Mouse (Mus musculus) cerebellum, adult 18-20 months (tissue): ENCODE results near the gene Rai14.
"Not testable (repeated sequence)": the region's sequence is repeated elsewhere in the genome, so short reads cannot be mapped to it uniquely, and the experiment has no call there.

ENCODE experiments used
- DNase-seq, 2 experiments: peaks; one replicate each; pipeline ENCODE4 v3.0.0; 2021

Rai14 gene

GRCm38 (mm10) chr15:10598259-10599225 lies 115.9 kb downstream of the Rai14 start:
- DNase-seq: no peak

- no peak for DNase-seq
These were observed 117.6 kb downstream of the Rai14 start for GRCm38 (mm10) chr15:10596871-10597270.

GRCm38 (mm10) chr15:10595408-10595807 lies 119.0 kb downstream of the Rai14 start:
- DNase-seq: no peak

- DNase-seq: no peak
These were observed 119.5 kb downstream of the Rai14 start for GRCm38 (mm10) chr15:10594910-10595309.

- DNase-seq: no peak
These were observed 121.3 kb downstream of the Rai14 start for GRCm38 (mm10) chr15:10593094-10593493.

- DNase-seq: no peak
These were observed 127.9 kb downstream of the Rai14 start for GRCm38 (mm10) chr15:10586565-10586964.

- DNase-seq: no peak
These were observed 129.9 kb downstream of the Rai14 start for GRCm38 (mm10) chr15:10584359-10585187.

GRCm38 (mm10) chr15:10583408-10583807 lies 131.0 kb downstream of the Rai14 start:
- peak in 1 of 2 experiments; percentile 9 for DNase-seq

GRCm38 (mm10) chr15:10579159-10579558 lies 135.3 kb downstream of the Rai14 start:
- no peak for DNase-seq

GRCm38 (mm10) chr15:10566486-10566885 lies 147.9 kb downstream of the Rai14 start:
- no peak for DNase-seq

GRCm38 (mm10) chr15:10564201-10564600 lies 150.2 kb downstream of the Rai14 start:
- DNase-seq: no peak

GRCm38 (mm10) chr15:10562281-10562680 lies 152.1 kb downstream of the Rai14 start:
- no peak for DNase-seq

- no peak for DNase-seq
These were observed 154.4 kb downstream of the Rai14 start for GRCm38 (mm10) chr15:10560005-10560404.

GRCm38 (mm10) chr15:10558465-10558864 lies 156.0 kb downstream of the Rai14 start, which contains the start of gene Ttc23l:
Gene Ttc23l, minus strand, starts transcription at chr15:10558668.
- DNase-seq: no peak

GRCm38 (mm10) chr15:10554336-10554735 lies 160.1 kb downstream of the Rai14 start:
- DNase-seq: no peak

GRCm38 (mm10) chr15:10540271-10541088 lies 173.9 kb downstream of the Rai14 start:
- no peak for DNase-seq

GRCm38 (mm10) chr15:10535969-10536368 lies 178.5 kb downstream of the Rai14 start:
- no peak for DNase-seq

GRCm38 (mm10) chr15:10534591-10534990 lies 179.8 kb downstream of the Rai14 start:
- no peak for DNase-seq

GRCm38 (mm10) chr15:10533361-10533760 lies 181.1 kb downstream of the Rai14 start:
- not testable (repeated sequence) for DNase-seq

GRCm38 (mm10) chr15:10531352-10531751 lies 183.1 kb downstream of the Rai14 start:
- no peak for DNase-seq

GRCm38 (mm10) chr15:10525896-10526295 lies 188.5 kb downstream of the Rai14 start:
- no peak for DNase-seq
